Mouse (Mus musculus) inflammation-experienced regulatory T-cells, adult 6 months (primary cell): ENCODE measurements around the gene Fa2h. TPM values are rescaled to one million over a fixed set of nuclear protein-coding genes. Genes with fewer than 3 reads are reported as not detected.
A peak's percentile ranks its signal among the peaks of the same experiment; 100 is the strongest.

Source experiments
- ATAC-seq: one replicate; pipeline ENCODE4 v1.8.0; 2017
- polyA plus RNA-seq, 3 experiments: library from polyadenylated mRNA; unstranded; fragments of 100-300 nt; shearing (Covaris generic); gene quantifications; one replicate each; pipeline ENCODE4 v1.2.1; 2017

The Fa2h gene
- polyA plus RNA-seq, result under 1 TPM in 1 of 3 experiments, not detected in 2; 0.32 TPM

DNA sequence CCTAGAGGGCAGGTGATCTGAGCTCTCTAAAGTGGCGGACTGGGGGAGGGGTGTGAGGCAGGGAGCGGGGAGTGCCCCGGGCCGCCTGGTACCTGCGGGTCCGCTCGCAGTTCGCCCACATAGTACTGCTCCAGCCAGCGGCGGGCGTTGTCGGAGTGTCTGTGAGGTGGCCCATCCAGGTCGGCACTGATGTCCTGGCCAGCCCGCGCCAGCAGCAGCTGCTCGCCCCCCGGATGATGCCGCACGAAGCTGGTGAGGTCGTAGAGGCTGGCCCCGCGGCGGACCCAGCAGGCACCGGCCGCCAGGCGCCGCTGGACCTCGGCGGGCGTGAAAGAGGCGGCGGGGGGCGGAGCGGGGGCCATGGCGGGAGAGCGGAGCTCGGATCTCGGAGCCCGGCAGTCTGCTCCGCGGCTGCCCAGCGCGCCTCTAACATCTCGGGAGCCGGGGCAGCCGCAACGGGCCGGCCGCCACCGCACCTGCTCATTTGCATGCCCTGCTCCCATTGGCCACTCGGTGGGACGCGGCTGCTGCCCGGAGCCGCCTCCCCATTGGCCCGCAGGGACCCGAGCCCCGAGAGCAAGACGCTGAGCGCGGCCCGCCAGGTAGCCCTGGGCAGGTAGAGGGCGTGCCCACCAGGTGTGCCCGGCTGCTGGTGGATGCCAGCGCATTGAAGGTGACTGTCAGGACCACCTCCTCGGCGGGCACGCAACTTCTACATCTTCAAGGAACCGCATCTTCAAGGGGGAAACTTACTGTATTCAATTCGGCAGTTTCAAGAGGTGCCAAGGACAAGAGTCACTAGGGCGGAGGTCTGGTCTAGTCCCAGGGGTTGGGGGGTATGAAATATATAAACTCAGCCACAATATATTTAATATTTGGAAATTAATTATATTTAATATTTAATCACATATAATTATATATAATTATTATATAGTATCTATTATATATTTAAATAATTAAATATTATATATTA, at the start of gene Fa2h:
Fa2h (minus strand) TSS at position 434 of the 973 bp plus-strand sequence.
- ATAC-seq, result no peak

GRCm38 (mm10) chr8:111439189-111439588, 45.6 kb upstream of the Fa2h start:
- ATAC-seq, result peak; percentile 69

GRCm38 (mm10) chr8:111435071-111435828, 41.6 kb upstream of the Fa2h start:
- ATAC-seq, result peak; percentile 84

GRCm38 (mm10) chr8:111424646-111425045, 31.0 kb upstream of the Fa2h start:
- no peak for ATAC-seq

DNA sequence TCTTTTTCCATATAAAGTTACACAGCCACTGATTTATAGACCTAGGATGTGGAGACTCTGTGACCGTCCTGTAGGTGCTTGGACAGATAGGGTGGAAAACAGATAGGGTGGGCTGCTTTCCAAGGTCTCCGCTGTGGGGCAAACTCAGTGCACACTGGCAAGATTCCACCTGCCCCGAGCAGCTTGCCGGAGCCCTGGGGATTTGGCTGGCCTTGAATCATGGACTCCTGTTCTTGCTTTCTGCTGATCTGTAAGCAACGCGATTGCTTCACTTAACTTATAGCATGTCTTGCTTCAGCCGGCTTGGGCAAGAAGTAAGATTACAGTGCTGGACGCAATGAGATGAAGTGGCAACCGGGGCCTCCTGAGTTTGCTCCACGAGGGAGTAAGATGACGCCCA, 30.6 kb upstream of the Fa2h start:
- ATAC-seq, result no peak

GRCm38 (mm10) chr8:111422614-111423013, 29.0 kb upstream of the Fa2h start:
- no peak for ATAC-seq

DNA sequence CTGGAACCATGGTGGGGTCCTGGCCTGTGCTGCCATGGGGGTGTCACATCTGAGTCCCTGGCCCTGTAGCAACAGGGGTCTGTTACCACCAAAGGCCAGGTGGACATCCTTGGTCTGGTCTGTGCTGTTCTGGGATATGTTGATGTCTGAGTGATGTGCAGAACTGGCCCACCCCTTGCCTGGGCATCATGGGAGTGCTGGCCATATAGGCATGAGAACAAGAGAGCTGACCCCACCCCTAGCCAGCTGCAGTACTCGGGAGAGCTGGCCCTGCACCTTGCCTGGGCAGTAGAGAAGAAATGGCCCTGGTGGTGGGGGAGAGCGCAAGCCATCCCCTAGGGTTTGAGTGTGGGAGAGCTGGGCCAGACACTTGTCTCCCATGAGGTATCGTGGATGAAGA, 25.5 kb upstream of the Fa2h start:
- ATAC-seq, result no peak

- ATAC-seq, result peak; percentile 65
These were observed 25.0 kb upstream of the Fa2h start for GRCm38 (mm10) chr8:111418601-111419000.

DNA sequence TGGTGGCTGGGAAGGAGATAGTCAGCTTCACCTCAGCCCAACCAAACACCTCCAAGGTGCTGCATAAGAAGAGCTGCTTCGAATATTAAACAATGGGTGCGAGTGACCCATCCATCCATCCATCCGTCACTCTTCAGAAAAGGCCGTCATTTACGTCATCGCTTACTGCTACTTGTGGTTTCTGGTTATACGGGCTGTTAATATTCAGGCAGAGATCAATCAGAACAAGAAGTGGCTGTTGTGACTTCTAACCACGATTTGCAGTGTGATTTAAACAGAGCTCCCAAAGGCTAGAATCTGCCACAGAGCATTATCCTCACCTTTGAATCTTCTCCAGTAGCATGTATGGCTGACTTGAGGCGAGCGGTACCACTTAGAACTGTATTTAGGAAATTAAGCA, 23.6 kb upstream of the Fa2h start:
- ATAC-seq, result no peak

DNA sequence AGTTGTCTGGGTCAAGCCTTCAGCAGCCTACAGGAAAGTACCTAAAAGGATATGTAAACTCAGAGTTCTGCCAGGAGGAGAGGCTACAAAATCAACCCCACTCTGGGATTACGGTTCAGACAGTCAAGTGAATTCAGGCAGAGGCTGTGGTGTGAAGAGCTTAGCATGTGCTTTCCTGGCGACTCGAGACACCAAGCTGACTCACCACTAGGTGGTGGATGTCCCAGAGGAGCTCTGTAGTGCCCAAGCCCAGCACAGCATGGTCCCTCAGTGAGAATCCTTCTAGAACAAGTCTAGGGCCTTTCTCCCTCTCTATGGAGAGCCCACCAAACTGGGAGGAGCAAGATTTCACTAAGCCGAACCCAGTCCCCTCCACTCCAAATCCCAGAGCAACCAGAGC, 9.8 kb upstream of the Fa2h start:
- no peak for ATAC-seq

DNA sequence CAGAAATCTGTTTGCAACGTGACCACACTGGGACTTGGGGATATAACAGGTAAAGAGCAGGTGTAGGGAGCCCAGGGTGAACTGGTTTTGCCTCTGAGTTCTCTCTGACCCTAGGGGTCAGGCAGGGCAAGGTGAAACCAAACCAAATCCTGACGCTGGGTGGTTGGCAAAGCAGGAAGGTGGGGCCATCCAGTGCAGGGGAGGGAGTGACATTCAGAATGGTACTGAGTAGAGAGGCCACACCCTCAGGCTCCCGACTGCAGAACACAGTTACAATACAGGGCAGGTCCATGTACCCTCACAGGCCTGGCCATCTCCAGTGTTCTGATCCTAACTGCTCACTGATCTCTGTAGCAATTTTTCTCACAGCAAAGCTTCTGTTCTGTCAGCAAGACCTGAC, 2.4 kb downstream of the Fa2h start:
- no peak for ATAC-seq

DNA sequence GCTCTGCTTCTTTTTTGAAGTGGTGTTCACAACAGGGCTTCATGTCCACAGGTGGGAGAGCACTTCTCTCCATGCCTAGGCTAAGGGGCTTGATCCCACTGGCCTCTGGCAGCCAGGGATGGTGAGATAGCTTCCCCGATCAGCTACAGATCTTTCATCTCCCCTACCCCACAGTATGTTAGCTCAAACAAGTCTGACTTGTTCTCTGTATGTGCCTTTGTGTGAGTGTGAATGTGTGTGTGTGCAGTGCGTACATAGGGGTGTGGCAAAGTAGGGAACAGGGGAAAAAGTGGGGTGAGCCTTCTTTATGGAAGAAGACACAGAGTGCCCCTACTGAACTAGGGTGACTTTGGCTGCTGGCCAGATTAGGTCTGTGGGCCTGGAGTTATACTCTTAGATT, 2.8 kb downstream of the Fa2h start:
- ATAC-seq, result no peak

GRCm38 (mm10) chr8:111389581-111389980, 4.0 kb downstream of the Fa2h start:
- no peak for ATAC-seq

GRCm38 (mm10) chr8:111385915-111386314, 7.7 kb downstream of the Fa2h start:
- no peak for ATAC-seq

DNA sequence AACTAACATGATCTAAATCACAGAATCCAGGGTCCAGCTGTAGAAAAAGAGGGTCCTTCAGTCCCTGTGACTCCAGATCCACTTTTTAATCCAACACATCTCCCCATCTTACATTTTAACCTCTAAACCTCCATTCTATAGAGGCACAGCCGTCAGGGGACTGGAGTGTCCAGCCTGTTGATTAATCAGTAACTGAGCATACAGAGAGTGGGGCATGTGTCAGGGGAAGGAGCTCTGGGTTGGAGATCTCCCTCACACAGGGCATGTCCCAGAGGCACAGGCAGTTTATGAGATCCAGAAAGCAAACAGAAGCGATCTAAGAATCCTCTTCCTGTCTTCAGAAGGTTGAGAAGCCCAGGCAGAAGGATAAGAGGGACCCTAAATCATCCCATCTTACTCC, 9.0 kb downstream of the Fa2h start:
- ATAC-seq, result no peak

DNA sequence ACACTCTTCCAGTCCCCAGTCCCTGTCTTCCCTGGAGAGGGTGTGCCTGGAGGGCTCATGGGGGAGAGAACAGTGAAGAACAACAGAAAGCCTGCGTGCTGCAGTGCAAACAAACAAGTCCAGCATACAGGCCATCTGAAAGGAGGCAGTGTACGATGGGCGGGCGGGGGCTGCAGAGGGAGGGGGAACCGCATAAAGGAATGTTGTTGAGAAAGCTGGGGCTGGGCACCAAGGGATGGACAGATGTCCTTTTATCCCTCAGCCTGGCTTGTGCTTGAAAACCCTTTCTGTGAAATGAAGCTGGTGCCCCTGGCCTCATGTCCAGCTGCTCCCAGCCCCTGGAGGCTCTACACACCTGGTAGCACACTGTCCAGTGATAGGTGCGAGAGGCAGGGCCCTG, 18.4 kb downstream of the Fa2h start:
- no peak for ATAC-seq

DNA sequence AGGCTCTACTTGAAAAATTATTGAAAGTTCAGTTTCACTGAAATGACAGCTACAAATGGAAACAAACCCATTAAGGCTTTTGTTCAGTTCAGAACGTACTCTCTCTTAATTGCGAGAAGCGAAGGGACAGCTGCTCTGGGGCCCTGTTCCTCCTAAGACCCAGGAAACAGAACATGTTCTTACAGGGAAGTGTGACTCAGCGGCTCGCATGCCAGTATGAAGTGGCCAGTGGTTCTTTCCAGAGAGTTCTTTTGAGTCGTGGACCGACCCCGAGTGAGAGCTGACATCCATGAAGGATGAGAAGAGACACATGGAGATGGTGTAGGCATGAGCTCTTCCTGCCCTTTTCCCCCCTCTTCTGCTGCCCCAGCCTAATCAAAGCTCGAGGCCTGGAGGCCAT, 23.9 kb downstream of the Fa2h start:
- ATAC-seq, result no peak

DNA sequence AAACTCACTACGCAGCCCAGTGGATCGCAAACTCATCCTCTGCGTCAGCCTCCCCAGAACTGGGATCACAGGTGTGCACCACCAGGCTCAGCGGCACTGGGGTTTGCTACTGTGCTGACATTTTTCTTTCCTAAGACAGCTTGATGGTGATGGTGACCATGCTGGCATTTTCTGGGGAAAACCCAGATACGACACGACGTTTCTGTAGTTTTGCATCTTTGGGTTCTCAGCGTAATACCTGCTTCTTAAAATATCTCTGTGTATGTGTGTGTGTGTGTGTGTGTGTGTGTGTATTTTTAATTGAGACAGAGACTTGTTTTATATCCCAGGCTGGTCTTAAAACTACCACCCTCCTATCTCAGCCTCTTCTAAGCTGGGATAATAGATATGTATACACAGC, 26.3 kb downstream of the Fa2h start:
- ATAC-seq, result no peak

- no peak for ATAC-seq
These were observed 26.9 kb downstream of the Fa2h start for GRCm38 (mm10) chr8:111366610-111367234.

GRCm38 (mm10) chr8:111363489-111363888, 30.1 kb downstream of the Fa2h start:
- no peak for ATAC-seq

- ATAC-seq, result no peak
These were observed 32.9 kb downstream of the Fa2h start for GRCm38 (mm10) chr8:111360579-111361209.

DNA sequence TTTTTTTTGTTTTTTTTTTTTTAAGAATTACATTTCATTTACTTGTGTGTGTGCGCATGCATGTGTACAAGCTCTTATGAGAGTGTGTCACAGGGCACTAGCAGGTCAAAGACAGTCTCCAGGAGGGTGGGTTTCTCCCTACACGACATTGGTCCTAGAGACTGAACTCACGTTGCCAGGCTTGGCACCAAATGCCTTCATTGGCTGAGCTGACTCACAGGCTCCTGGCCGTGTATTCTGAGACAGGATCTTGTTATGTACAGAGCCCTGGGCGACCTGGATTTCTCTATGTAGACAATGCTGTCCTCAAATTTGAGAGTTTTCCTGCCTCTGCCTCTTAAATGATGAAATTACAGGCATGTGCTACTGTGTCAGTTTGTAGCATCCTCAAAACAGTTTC, 33.7 kb downstream of the Fa2h start:
- ATAC-seq, result no peak

DNA sequence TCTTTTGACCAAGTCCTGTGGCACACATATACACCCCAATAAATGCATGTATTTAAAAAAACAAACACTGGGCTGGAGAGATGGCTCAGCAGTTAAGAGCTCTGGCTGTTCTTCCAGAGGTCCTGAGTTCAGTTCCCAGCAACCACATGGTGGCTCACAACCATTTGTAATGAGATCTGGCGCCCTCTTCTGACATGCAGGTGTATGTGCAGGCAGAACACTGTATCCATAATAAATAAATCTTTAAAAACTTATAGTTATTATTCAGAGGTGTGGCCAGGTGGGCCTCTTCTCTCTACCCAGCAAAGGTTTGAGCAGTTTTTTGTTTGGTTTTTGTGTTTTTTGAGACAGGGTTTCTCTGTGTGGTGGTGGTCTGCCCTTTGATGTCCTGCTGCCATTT, 34.7 kb downstream of the Fa2h start:
- no peak for ATAC-seq
